Mouse (Mus musculus): Measurements from ENCODE around the gene Galnt14.

- TF ChIP-seq POLR2A (IDR thresholded peaks at IDR 0.05; ENCODE audit: borderline replicate concordance, insufficient read depth, low read length) (no peak), CTCF (IDR thresholded peaks at IDR 0.05; ENCODE audit: borderline replicate concordance, insufficient read depth, low read depth, low read length) (no peak)
These were observed 162.1 kb downstream of the Galnt14 start for GRCm38 (mm10) chr17:73548119-73548518.

Measured in cerebellum, adult 2 months (tissue).